Mouse (Mus musculus) lung, adult 2 months (tissue): ENCODE data around the gene Taar6.

Source experiments
- CTCF ChIP-seq: fragments of 200-500 bp; IDR thresholded peaks from 2 replicates; pipeline ENCODE4 v1.5.1; 2011; ENCODE audit warnings: mild to moderate bottlenecking, low read length, control low read depth; ENCODE audit not compliant: insufficient read depth
- POLR2A ChIP-seq: fragments of 200-500 bp; IDR thresholded peaks from 2 replicates; pipeline ENCODE4 v1.6.1; 2011; ENCODE audit warnings: low read depth, mild to moderate bottlenecking, control low read depth, low read length, borderline replicate concordance; ENCODE audit errors: extremely low read depth

- TF ChIP-seq POLR2A (no peak), CTCF (no peak)
Measured at GRCm38 (mm10) chr10:23938312-23938711, 47.1 kb downstream of the Taar6 start, which contains the start of gene Taar2.
